Mouse (Mus musculus) kidney, postnatal 10 days (tissue): ENCODE measurements around the gene Ociad1.

Experiments used
- DNase-seq: peaks from one replicate; pipeline ENCODE4 v3.0.0; 2021; ENCODE audit warnings: mixed read lengths

Ociad1 gene

DNA sequence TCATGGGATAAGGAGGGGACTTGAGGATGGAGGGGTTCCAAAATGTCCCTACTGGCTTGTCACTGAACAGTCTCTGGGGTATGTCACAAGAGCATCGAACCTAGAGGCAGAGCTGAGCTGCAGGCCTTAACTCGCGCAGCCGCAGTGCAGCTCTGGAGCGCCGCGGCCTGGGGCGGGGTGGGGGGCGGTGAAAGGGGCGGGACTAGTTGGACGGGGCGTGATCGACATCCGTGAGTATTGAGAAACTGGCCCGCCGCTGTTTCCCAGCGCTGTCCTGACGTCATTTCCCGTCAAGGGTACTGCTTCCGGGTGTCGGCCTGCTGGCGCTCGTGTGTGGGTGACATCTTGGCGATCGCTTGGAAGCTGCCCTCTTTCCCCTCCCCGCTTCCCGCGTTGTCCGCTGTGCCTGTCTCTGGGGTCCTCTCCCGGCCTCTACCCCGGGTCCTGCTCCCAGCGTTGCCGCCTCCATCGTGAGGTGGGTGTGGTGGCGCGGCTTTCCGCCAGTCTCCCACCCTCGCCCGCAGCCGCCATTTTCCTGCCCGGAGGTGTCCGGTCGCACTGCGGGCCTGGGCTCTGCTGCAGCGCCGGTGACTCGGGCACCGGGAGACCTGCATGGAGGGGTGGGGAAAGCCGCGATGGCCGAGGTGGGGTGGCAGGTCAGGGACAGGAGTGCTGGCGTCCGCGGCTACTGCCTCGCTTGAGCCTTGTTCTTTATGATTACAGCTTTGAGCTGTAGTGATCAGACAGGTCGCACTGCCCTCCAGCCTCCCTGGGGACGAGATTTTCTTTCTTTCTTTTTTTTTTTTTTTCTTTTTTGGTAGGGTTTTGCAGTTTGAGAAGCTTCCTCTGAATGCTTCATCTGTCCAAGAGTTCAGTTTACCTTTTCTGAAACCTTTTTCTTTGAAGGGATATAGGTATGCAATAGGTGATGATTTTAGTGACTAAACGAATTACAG, at the start of gene Ociad1:
Ociad1 (plus strand) TSS at position 283 of the 956 bp plus-strand sequence.
- peak; percentile 97 for DNase-seq

DNA sequence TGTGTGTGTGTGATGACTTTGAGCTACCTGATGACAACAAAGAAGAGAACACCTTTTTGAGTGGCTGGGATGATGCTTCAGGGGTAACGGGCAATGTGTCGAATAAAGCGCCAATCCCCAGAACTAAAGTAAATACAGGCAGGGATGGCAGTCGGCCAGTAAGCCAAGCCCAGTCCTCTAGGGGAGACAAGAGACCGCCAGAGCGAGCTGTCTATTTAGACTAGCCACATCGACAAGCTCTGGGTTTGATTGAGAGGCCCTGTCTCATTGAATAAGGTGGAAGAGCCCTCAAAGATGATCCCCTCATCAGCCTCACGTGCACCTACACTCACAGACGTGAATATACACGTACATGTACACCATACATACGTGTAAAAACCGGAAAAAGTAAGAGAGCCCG, 48.2 kb upstream of the Ociad1 start:
- no peak for DNase-seq

GRCm38 (mm10) chr5:73246414-73246813, 46.2 kb upstream of the Ociad1 start:
- no peak for DNase-seq

- no peak for DNase-seq
Measured at GRCm38 (mm10) chr5:73248211-73248610, 44.4 kb upstream of the Ociad1 start.

DNA sequence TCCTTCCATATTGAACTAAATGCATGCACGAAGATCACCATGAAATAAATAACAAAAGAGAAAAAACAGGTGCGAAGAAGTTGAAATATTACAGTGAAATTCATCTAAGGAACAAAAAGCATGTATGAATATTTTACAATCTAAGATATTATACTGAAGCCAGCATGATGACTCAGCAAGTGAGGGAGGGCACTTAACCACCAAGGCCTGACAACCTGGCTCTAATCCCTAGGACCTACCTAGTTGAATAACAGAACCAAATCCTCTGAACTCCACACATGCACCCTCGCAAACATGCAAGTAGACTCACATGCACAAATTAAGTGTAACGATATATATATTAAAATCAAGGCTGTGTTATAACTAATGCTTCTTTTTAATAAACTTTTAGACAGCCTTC, 43.2 kb upstream of the Ociad1 start:
- no peak for DNase-seq

GRCm38 (mm10) chr5:73252739-73253138, 39.8 kb upstream of the Ociad1 start:
- DNase-seq, result no peak

DNA sequence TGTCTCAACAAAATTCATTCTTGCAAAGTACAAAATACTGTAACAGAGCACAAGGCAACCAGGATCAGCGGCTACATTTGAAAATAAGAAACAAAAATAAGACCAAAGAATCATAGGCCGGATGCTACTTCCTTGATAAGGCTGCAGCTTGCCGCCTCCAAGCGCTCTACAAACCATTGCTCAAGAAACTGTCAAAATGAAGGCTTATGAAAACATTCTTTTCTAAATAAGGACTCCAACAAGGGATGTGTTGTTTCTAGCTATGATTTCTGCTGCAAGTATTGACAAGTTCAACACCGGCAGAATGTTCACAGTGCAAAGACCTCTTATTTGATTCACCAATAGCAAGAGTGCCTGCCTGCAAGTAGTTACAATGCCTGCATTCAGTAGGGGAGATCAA, 37.9 kb upstream of the Ociad1 start:
- no peak for DNase-seq

GRCm38 (mm10) chr5:73255321-73256251, 37.0 kb upstream of the Ociad1 start:
- peak; percentile 78 for DNase-seq

- peak; percentile 100 for DNase-seq
Measured at GRCm38 (mm10) chr5:73256352-73257065, 36.1 kb upstream of the Ociad1 start, which contains the start of gene Fryl. Gene Fryl (minus strand): TSS chr5:73256619.

GRCm38 (mm10) chr5:73257096-73257495, 35.5 kb upstream of the Ociad1 start:
- no peak for DNase-seq

DNA sequence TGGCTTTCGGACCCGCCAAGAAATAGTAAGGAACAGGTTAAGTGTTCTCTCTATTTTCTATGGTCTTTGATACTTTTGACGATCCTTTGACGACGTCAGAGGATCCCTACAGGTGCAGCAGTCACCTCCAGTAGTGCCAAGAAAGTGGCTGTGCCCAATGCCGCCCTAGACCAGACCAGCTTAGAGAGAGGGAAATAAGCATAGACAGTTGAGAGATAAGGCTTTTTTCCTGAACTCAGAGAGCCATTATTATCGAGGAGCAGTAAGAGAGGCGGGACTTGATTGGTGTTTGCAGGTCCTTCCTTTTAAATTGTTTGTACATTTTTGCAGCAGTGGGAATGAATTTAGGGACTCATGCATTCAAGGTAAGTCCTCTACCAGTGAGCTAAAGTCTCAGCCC, 34.9 kb upstream of the Ociad1 start:
- DNase-seq, result no peak

DNA sequence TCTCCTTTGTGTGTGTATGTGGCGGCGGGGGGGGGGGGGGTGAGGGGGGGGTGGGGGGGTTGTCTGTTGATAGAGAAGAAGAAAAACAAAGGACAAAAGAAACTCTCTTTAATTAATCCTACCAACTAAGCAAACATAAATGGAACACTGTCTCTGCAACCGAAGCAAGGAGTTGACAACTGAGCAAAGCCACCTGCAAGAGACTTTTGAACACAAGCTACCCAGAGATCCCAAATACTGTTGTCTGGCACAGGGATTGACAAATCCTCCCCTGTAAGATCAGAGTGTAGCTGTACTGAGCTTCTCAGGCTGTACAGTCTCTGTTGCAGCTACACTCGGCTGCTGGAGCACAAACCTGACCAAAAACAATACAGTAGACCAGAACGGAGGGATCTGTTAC, 28.5 kb upstream of the Ociad1 start:
- no peak for DNase-seq

- DNase-seq, result no peak
Measured at GRCm38 (mm10) chr5:73265460-73265859, 27.1 kb upstream of the Ociad1 start.

DNA sequence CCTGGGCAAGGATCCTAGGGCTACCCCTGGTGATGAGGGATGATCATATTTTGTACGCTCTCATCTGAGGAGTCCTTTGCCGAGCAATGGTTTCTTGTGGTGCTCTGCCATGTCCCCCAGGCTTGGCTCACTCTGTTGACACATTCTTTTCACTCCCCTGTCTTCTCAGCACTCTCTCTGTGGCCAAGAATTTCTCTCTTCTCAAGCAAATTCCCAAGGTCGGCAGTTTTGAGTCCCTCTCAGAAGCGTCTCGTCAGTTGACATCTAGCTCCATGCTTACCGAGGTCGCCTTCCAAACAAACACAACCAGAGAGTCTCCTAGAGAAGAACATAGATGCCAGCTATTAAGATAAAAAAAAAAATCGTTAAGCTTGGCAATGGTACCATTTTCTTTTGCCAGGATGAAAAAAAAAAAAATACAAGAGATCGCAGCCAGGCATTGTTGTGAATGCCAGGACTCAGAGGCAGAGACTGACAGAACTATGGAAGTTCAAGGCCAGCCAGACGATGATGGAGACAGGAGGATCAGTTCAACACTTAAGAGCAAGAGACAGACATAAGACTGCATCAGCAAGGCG, 23.9 kb upstream of the Ociad1 start:
- DNase-seq, result no peak

- DNase-seq, result no peak
Measured at GRCm38 (mm10) chr5:73270612-73271011, 22.0 kb upstream of the Ociad1 start.

DNA sequence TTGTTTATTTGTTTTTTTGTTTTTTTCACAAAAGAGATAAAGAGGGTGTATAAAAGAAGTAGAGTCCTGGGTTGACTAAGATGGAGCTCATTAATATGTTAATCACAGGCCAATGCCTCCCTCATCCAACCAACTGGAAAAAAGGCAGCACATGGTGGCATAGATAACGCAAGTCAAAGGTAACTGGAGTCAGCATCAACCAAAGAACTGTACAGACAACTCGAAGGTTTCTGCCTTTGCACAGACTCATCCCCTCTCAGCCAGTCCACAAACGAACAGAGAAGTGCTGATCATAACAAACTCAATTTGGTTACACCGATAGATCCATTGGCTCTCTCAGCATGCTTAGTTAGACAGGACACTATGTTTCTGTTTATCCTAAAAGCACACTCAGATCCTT, 19.4 kb upstream of the Ociad1 start:
- DNase-seq, result no peak

GRCm38 (mm10) chr5:73274941-73275340, 17.6 kb upstream of the Ociad1 start:
- no peak for DNase-seq

DNA sequence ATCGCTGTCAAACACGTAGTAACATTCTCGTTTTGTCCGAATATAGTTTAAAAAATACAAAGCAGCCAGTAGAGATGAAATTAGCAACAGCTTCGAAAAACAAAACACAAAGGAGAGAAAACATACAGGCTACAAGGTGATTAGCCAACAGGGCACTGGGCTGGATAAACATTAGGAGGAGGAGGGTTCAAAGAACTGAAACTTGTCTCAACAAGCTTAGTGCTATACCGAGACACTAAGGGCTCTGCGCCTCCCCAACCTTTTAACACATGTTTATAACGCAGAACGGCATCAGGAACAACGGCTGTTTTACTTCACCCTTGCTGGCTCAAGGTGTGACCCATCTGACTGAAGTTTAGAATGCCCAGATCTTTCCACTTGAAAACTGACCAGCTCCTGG, 13.4 kb upstream of the Ociad1 start:
- DNase-seq, result peak; percentile 14

- no peak for DNase-seq
Measured at GRCm38 (mm10) chr5:73279732-73280566, 12.6 kb upstream of the Ociad1 start.

DNA sequence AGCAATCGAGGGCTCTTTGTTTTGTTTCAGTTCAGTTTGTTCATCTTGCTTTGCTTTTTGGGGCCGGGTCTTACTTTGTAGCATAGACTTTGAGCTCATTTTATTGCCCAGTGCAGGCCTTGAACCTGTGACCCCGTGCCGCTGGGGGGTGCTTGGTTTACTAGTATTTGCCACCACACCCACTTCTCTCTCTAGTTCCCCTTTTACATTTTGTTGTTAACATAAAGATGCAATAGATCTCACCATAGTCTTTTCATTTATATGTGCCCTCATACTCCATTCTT, 12.1 kb upstream of the Ociad1 start:
- no peak for DNase-seq

DNA sequence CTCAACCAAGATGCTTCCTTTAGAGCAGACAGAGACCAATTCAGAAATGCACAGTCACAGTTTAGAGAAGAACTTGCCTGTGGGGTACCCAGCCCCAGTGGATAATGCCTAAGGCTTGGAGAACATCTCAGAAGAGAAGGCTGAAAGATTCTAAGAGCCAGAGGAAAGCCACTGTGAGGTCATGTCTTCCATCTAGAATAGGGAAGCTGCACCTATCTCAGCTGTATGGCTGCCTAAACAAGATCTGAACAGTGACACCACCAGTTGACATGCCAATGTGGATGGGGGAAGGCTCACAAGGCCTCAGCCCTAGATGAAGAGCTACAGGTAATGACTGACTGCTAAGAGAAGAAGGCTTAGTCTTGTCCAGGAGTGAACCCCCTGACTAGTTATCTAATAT, 8.5 kb upstream of the Ociad1 start:
- no peak for DNase-seq

GRCm38 (mm10) chr5:73285470-73285978, 7.1 kb upstream of the Ociad1 start:
- DNase-seq, result no peak
